Mouse (Mus musculus) limb, embryonic 10.5 days (tissue): ENCODE measurements at regions not wholly inside any gene's neighbourhood (a gene's known extent, or its start where the extent isn't known, plus 50 kb on each side); places are given as distances from the start of the nearest gene placed in this dataset.

Experiments used
- DNase-seq: peaks from one replicate; pipeline ENCODE4 v3.0.0-alpha.2; 2017; ENCODE audit warnings: low spot score
- H3K27ac ChIP-seq: fragments of 300-500 bp; sonication (generic); 2 replicates; pipeline ENCODE4 v1.5.1; 2016; ENCODE audit warnings: mild to moderate bottlenecking
- H3K27me3 ChIP-seq: fragments of 300-500 bp; sonication (generic); 2 replicates; pipeline ENCODE4 v1.6.1; 2016; ENCODE audit warnings: low read depth, mild to moderate bottlenecking; ENCODE audit not compliant: poor library complexity, severe bottlenecking
- H3K36me3 ChIP-seq: fragments of 300-500 bp; sonication (generic); 2 replicates; pipeline ENCODE4 v1.6.1; 2016; ENCODE audit warnings: mild to moderate bottlenecking, moderate library complexity
- H3K4me1 ChIP-seq: fragments of 300-500 bp; sonication (generic); 2 replicates; pipeline ENCODE4 v1.6.1; 2016
- H3K4me3 ChIP-seq: fragments of 300-500 bp; sonication (generic); 2 replicates; pipeline ENCODE4 v1.5.1; 2016; ENCODE audit warnings: mild to moderate bottlenecking, moderate library complexity
- H3K9me3 ChIP-seq: fragments of 300-500 bp; sonication (generic); replicated peaks from 2 replicates; pipeline ENCODE4 v1.6.1; 2016; ENCODE audit warnings: mild to moderate bottlenecking
- WGBS: fragments of 180-500 bp; shearing (Covaris S2); methylation state at CpG from one replicate; pipeline ENCODE4 v1.1.7; 2016; 5-methylcytosine and 5-hydroxymethylcytosine counted together

GRCm38 (mm10) chr10:19184886-19185285, 169.4 kb upstream of the Tnfaip3 start:
- DNase-seq: no peak
- no peaks in the 10 kb centered on the region for H3K36me3 ChIP-seq
- H3K27ac ChIP-seq: no peak overlapping the region
- H3K4me1 ChIP-seq: peaks cover 12% of the 10 kb centered on the region; the same call in 1 of the 2 replicates
- no peaks in the 10 kb centered on the region for H3K9me3 ChIP-seq
- H3K4me3 ChIP-seq: no peak overlapping the region
- 94% methylated on average over 7 of the region's 7 CpGs for WGBS
- H3K27me3 ChIP-seq: peaks cover 15% of the 10 kb centered on the region

GRCm38 (mm10) chr10:19177895-19178294, 162.4 kb upstream of the Tnfaip3 start:
- DNase-seq: no peak
- Histone ChIP-seq H3K9me3 (no peaks in the 10 kb centered on the region), H3K27me3 (no peaks in the 10 kb centered on the region), H3K36me3 (no peaks in the 10 kb centered on the region), H3K4me1 (no peaks in the 10 kb centered on the region), H3K4me3 (no peak overlapping the region), H3K27ac (no peak overlapping the region)
- 90% methylated on average over 5 of the region's 5 CpGs for whole genome bisulfite sequencing

DNA sequence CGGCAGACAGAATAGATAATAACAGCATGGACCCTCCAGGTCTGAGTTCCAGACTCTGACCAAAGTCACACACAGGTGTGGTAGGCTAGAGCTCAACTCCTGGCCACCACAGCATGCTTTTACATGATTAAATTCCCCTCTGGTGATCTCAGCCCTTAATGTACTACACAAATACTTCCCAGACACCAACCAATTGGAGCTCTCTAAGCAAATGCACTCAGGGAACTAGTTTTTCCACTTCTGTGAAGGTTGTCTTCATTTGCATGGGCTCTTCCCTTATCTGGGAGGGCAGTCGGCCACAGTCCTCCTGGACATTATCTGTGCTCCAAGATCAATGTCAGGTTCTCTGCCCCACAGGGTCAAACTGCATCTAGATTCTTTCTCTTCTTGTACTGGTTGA, 162.0 kb upstream of the Tnfaip3 start:
- H3K4me1 ChIP-seq: no peaks in the 10 kb centered on the region
- DNase-seq: no peak
- WGBS: 78% methylated on average over 2 of the region's 2 CpGs
- no peak overlapping the region for H3K4me3 ChIP-seq
- no peaks in the 10 kb centered on the region for H3K36me3 ChIP-seq
- H3K27ac ChIP-seq: no peak overlapping the region
- H3K9me3 ChIP-seq: no peaks in the 10 kb centered on the region
- H3K27me3 ChIP-seq: no peaks in the 10 kb centered on the region

DNA sequence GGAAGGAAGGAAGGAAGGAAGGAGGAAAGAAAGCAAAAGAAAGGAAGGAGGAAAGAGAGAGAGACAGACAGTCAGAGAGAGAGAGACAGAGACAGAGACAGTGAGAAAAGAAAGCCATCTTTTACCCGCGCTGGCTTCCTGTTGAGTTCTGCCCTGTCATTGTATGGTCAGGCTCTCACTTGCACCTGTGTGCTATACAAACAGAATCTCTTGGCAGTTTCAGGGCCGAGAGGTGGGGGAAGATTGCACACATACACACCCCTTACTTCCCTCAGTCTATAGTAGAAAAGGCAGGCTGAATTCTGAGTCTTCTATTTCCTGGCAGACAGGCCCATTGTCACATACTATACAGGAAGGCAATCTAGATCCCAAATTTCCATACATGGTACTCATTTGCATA, 160.8 kb upstream of the Tnfaip3 start:
- no peaks in the 10 kb centered on the region for H3K27me3 ChIP-seq
- 85% methylated on average over 3 of the region's 3 CpGs for WGBS
- H3K9me3 ChIP-seq: no peaks in the 10 kb centered on the region
- no peaks in the 10 kb centered on the region for H3K36me3 ChIP-seq
- no peak overlapping the region for H3K4me3 ChIP-seq
- H3K4me1 ChIP-seq: no peaks in the 10 kb centered on the region
- no peak overlapping the region for H3K27ac ChIP-seq
- DNase-seq: no peak

DNA sequence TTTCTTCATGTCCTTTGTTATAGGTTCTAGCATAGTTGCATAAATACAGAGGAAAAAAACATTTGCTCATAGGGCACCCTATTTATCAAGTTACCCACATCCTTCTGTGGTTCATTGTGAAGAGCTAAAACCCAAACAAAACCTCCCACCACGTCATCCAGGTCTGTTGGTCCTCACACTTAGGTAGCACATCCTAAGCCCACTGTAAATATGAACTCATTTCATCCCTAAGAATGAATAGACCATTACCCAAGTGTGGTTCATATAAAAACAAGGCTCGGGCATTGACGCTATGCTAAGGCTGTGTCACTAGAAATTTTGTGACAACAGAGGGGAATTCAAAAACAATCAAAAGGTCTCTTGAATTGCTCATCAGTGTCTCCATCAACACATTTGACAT, 156.4 kb upstream of the Tnfaip3 start:
- 83% methylated on average over 3 of the region's 3 CpGs for WGBS
- no peaks in the 10 kb centered on the region for H3K9me3 ChIP-seq
- no peaks in the 10 kb centered on the region for H3K36me3 ChIP-seq
- no peak overlapping the region for H3K27ac ChIP-seq
- no peak for DNase-seq
- H3K27me3 ChIP-seq: no peaks in the 10 kb centered on the region
- peaks cover 6% of the 10 kb centered on the region for H3K4me1 ChIP-seq
- no peak overlapping the region for H3K4me3 ChIP-seq

- no peak for DNase-seq
- Histone ChIP-seq H3K27me3 (no peaks in the 10 kb centered on the region), H3K4me1 (peaks cover 6% of the 10 kb centered on the region), H3K4me3 (no peak overlapping the region), H3K9me3 (no peaks in the 10 kb centered on the region), H3K36me3 (no peaks in the 10 kb centered on the region), H3K27ac (no peak overlapping the region)
- WGBS: 65% methylated on average over 4 of the region's 4 CpGs
Observed at GRCm38 (mm10) chr10:19170596-19170995, 155.1 kb upstream of the Tnfaip3 start.

DNA sequence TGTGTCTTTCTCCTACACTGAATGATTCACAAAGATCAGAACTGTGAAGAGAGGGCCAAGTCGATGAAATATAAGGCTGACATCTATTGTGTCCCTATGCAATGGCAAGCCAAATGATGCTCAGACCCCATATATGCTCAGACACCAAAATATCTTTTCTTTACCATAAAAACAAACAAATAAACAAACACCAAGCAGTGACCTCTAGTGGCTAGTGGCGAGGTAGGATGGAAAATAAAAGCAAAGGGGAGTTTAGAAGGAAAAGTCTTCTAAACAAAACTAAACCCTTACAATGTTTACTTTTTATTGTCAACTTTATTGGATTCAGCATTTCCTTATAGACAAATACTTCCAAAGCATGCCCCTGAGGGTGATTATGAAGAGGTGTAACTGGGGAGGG, 153.8 kb upstream of the Tnfaip3 start:
- DNase-seq: no peak
- no peaks in the 10 kb centered on the region for H3K36me3 ChIP-seq
- peaks cover 6% of the 10 kb centered on the region for H3K4me1 ChIP-seq
- WGBS: 69% methylated on average over 2 of the region's 2 CpGs
- H3K27ac ChIP-seq: no peak overlapping the region
- no peak overlapping the region for H3K4me3 ChIP-seq
- H3K9me3 ChIP-seq: no peaks in the 10 kb centered on the region
- H3K27me3 ChIP-seq: no peaks in the 10 kb centered on the region

DNA sequence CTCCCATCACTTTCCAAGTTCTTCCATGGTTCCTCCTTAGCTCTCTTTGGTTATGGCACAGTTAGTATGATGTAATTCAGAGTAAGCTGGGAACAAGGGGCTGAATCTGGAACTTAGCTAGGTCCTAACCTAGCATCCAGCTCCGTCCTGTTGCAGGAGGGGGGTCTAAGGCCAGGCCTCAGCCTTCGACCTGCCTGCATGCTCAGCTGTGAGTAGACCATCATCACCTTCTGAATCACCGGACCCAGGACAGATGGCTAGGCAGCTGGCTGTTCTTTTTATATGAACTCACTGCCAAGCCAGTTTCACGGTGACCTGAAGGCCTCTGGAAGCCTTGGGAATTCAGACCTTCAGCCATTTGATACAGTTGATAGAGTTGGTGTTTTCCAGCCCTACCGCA, 152.9 kb upstream of the Tnfaip3 start:
- no peaks in the 10 kb centered on the region for H3K9me3 ChIP-seq
- DNase-seq: no peak
- no peak overlapping the region for H3K27ac ChIP-seq
- H3K4me3 ChIP-seq: no peak overlapping the region
- WGBS: 88% methylated on average over 5 of the region's 5 CpGs
- no peaks in the 10 kb centered on the region for H3K36me3 ChIP-seq
- peaks cover 6% of the 10 kb centered on the region for H3K4me1 ChIP-seq
- no peaks in the 10 kb centered on the region for H3K27me3 ChIP-seq

GRCm38 (mm10) chr10:19167641-19168271, 152.3 kb upstream of the Tnfaip3 start:
- peak; percentile 30 for DNase-seq
- Histone ChIP-seq H3K27me3 (no peaks in the 10 kb centered on the region), H3K4me3 (no peak overlapping the region), H3K27ac (no peak overlapping the region), H3K36me3 (no peaks in the 10 kb centered on the region), H3K9me3 (no peaks in the 10 kb centered on the region), H3K4me1 (peaks cover 6% of the 10 kb centered on the region)
- 57% methylated on average over 8 of the region's 8 CpGs for WGBS

- H3K36me3 ChIP-seq: no peaks in the 10 kb centered on the region
- H3K4me1 ChIP-seq: peaks cover 6% of the 10 kb centered on the region
- no peaks in the 10 kb centered on the region for H3K9me3 ChIP-seq
- WGBS: 86% methylated on average over 7 of the region's 7 CpGs
- no peak overlapping the region for H3K4me3 ChIP-seq
- H3K27me3 ChIP-seq: no peaks in the 10 kb centered on the region
- H3K27ac ChIP-seq: no peak overlapping the region
- no peak for DNase-seq
Observed at GRCm38 (mm10) chr10:19167101-19167500, 151.6 kb upstream of the Tnfaip3 start.

GRCm38 (mm10) chr10:19162104-19162503, 146.6 kb upstream of the Tnfaip3 start:
- Histone ChIP-seq H3K4me1 (no peaks in the 10 kb centered on the region), H3K36me3 (no peaks in the 10 kb centered on the region), H3K4me3 (no peak overlapping the region), H3K27ac (no peak overlapping the region), H3K27me3 (no peaks in the 10 kb centered on the region), H3K9me3 (no peaks in the 10 kb centered on the region)
- WGBS: 89% methylated on average over 2 of the region's 2 CpGs
- no peak for DNase-seq

GRCm38 (mm10) chr10:19161149-19161548, 145.7 kb upstream of the Tnfaip3 start:
- no peak for DNase-seq
- H3K4me3 ChIP-seq: no peak overlapping the region
- no peaks in the 10 kb centered on the region for H3K27me3 ChIP-seq
- H3K4me1 ChIP-seq: no peaks in the 10 kb centered on the region
- no peaks in the 10 kb centered on the region for H3K9me3 ChIP-seq
- H3K36me3 ChIP-seq: no peaks in the 10 kb centered on the region
- no peak overlapping the region for H3K27ac ChIP-seq

DNA sequence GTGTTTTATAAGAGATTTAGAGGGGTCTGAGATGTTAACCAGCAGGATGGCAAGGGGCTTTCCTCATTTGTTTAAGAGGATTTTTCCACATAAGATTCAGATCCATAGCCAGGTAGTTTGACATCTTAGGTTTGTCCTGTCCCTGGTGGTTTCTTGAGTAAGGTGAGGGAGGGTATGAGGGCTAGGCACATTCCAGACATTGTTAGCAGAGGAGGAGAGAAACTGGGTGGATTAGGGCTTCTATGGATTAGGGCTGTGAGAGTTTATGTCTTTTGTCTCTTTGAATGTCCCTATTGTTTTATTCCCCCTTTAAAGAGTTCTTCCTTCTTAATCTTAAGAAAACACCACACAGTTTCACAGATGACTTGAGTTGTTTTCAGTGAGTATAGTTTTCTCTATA, 138.6 kb upstream of the Tnfaip3 start:
- no peak for DNase-seq
- Histone ChIP-seq H3K36me3 (no peaks in the 10 kb centered on the region), H3K4me1 (no peaks in the 10 kb centered on the region), H3K27me3 (no peaks in the 10 kb centered on the region), H3K4me3 (no peak overlapping the region), H3K27ac (no peak overlapping the region), H3K9me3 (no peaks in the 10 kb centered on the region)

- H3K4me3 ChIP-seq: no peak overlapping the region
- WGBS: 86% methylated on average over 5 of the region's 5 CpGs
- no peaks in the 10 kb centered on the region for H3K27me3 ChIP-seq
- no peaks in the 10 kb centered on the region for H3K4me1 ChIP-seq
- DNase-seq: no peak
- H3K9me3 ChIP-seq: no peaks in the 10 kb centered on the region
- no peaks in the 10 kb centered on the region for H3K36me3 ChIP-seq
- H3K27ac ChIP-seq: no peak overlapping the region
Observed at GRCm38 (mm10) chr10:19152773-19153172, 137.3 kb upstream of the Tnfaip3 start.
